Mouse (Mus musculus) embryonic facial prominence, embryonic 14.5 days (tissue): ENCODE measurements around the gene Plrg1. TPM values are rescaled to one million over a fixed set of nuclear protein-coding genes. Genes with fewer than 3 reads are reported as not detected.

Experiments
- ATAC-seq: fragments of 200-750 bp; cut with Nextera tagmentation; 2 replicates; pipeline ENCODE4 v1.8.0; 2017; ENCODE audit warnings: low read depth, moderate number of reproducible peaks, moderate TSS enrichment
- DNase-seq: peaks from one replicate; pipeline ENCODE4 v3.0.0-alpha.2; 2015; ENCODE audit warnings: low spot score
- H3K27ac ChIP-seq: fragments of 300-500 bp; sonication (generic); replicated peaks from 2 replicates; pipeline ENCODE4 v1.5.1; 2014; ENCODE audit warnings: low read depth, mild to moderate bottlenecking, low read length, moderate library complexity
- H3K27me3 ChIP-seq: fragments of 300-500 bp; sonication (generic); replicated peaks from 2 replicates; pipeline ENCODE4 v1.6.1; 2014; ENCODE audit warnings: low read length; ENCODE audit not compliant: control insufficient read depth, insufficient read depth
- H3K36me3 ChIP-seq: fragments of 300-500 bp; sonication (generic); 2 replicates; pipeline ENCODE4 v1.6.1; 2014; ENCODE audit warnings: low read length, mixed read lengths; ENCODE audit not compliant: control insufficient read depth, insufficient read depth
- H3K4me1 ChIP-seq: fragments of 300-500 bp; sonication (generic); 2 replicates; pipeline ENCODE4 v1.6.1; 2014; ENCODE audit warnings: antibody characterized with exemption, low read length; ENCODE audit not compliant: control insufficient read depth, insufficient read depth
- H3K4me2 ChIP-seq: fragments of 300-500 bp; sonication (generic); 2 replicates; pipeline ENCODE4 v1.6.1; 2014; ENCODE audit warnings: low read depth, mild to moderate bottlenecking, low read length, moderate library complexity, mixed read lengths
- H3K4me3 ChIP-seq: fragments of 300-500 bp; sonication (generic); 2 replicates; pipeline ENCODE4 v1.5.1; 2014; ENCODE audit warnings: low read depth, mild to moderate bottlenecking, low read length
- H3K9ac ChIP-seq: fragments of 300-500 bp; sonication (generic); 2 replicates; pipeline ENCODE4 v1.6.1; 2014; ENCODE audit warnings: low read depth, mild to moderate bottlenecking, low read length, moderate library complexity, mixed read lengths
- H3K9me3 ChIP-seq: fragments of 300-500 bp; sonication (generic); 2 replicates; pipeline ENCODE4 v1.6.1; 2016; ENCODE audit warnings: low read length; ENCODE audit not compliant: control insufficient read depth
- WGBS: fragments of 180-500 bp; shearing (Covaris S2); extraction: QIAGEN DNeasy Blood & Tissue Kit; methylation state at CpG from one replicate; pipeline ENCODE4 v1.1.7; 2014; 5-methylcytosine and 5-hydroxymethylcytosine counted together
- polyA plus RNA-seq: library from polyadenylated mRNA; unstranded; fragments of >200 nt; fragmentation: Nextera tagmentation; extraction: Ambion mirVana; gene quantifications from 2 replicates; pipeline ENCODE4 v1.2.1, GENCODE M21; 2014

The Plrg1 gene
- 86.1 and 98.0 TPM in 2 replicates for polyA plus RNA-seq

DNA sequence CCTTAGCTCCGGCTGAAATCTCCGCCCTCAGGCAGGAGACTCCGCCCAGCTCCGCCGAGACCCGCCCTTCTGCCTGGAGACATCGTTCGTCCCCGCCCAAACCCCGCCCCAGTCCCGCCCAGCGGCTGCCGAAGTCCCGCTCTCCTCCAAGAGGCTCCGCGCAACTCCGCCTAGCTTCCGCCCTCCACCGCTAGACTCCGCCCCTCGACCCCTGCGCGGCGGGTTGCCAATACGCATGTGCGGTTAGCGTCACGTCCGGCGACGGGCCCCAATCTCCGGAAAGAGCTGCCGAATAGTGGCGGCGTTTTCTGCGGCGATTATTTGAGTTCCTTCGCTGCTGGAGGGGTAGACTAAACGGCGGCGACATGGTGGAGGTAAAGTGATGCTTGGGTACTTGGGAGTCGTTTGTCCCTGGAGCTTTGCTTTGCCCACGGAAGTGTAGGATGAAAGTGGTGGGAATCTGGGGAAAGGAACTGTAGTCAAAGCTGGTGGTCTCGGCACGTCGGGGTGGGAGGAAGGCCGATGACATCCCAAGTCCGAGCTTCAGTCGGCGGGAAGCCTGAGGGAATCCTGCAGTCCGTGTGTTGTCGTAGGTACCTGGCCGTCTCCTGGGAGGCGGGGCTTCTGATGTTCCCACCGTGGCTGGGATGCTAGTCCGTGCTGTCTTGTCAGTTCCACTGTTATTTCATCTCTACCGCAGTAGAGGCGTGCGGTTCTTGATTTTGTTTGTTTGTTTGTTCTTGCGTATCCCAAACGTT, at the start of gene Plrg1:
Gene Plrg1, plus strand, starts transcription at position 242 of the 758 bp plus-strand sequence.
- WGBS = under 1% methylated on average over 42 of the region's 61 CpGs
- ATAC-seq = peak; percentile 99
- Histone ChIP-seq H3K27ac (peak within 1 kb of the TSS; percentile 65), H3K4me2 (peak within 1 kb of the TSS; percentile 92), H3K9me3 (no peaks in the 10 kb centered on the region), H3K27me3 (no peaks in the 10 kb centered on the region), H3K4me1 (peaks cover 5% of the 10 kb centered on the region), H3K9ac (peak within 1 kb of the TSS; percentile 85), H3K4me3 (peak within 1 kb of the TSS; percentile 76), H3K36me3 (peaks cover 36% of the 10 kb centered on the region)
- peak; percentile 98 for DNase-seq

GRCm38 (mm10) chr3:83007557-83007956, 47.8 kb upstream of the Plrg1 start, which contains the start of gene Fgg:
TSS of gene Fgg (plus strand) at chr3:83007724.
- H3K4me2 ChIP-seq = no peak within 1 kb of the TSS
- no peak within 1 kb of the TSS for H3K9ac ChIP-seq
- no peaks in the 10 kb centered on the region for H3K4me1 ChIP-seq
- H3K27me3 ChIP-seq = no peaks in the 10 kb centered on the region
- no peak within 1 kb of the TSS for H3K4me3 ChIP-seq
- WGBS = 43% methylated on average over 7 of the region's 7 CpGs
- ATAC-seq = no peak
- H3K9me3 ChIP-seq = no peaks in the 10 kb centered on the region
- no peak within 1 kb of the TSS for H3K27ac ChIP-seq
- no peak for DNase-seq
- H3K36me3 ChIP-seq = no peaks in the 10 kb centered on the region

DNA sequence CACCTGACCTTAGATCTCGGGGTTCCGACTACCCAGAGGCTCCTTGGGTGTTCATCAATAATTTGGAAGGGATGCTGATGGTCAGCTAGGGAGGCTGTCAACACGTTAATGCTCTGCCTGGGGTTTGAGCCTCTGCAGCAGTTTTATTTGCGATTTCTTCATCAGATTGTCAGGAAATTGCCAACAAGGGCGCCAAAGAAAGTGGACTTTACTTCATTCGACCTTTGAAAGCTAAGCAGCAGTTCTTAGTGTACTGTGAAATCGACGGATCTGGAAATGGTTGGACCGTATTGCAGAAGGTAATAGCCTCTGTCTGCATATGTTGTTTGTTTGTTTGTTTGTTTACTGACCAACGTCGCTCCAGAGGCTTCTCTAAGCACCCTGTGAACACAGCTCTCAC, 45.0 kb upstream of the Plrg1 start:
- ATAC-seq = no peak

DNA sequence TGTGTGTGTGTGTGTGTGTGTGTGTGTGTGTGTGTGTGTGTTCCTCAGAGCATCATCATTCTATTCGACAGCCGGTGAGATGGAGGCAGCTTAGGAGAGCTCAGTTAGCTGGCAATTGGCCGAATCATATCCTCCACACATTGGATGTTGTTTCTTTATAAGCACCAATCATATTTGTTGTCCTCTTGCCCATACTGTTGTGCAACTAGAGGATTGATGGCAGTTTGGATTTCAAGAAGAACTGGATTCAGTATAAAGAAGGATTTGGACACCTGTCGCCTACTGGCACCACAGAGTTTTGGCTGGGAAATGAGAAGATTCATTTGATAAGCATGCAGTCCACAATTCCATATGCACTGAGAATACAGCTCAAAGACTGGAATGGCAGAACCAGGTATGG, 44.2 kb upstream of the Plrg1 start:
- Histone ChIP-seq H3K4me1 (no peaks in the 10 kb centered on the region), H3K9me3 (no peaks in the 10 kb centered on the region), H3K4me3 (no peak overlapping the region), H3K9ac (no peak overlapping the region), H3K27me3 (no peaks in the 10 kb centered on the region), H3K4me2 (no peak overlapping the region), H3K27ac (no peak overlapping the region), H3K36me3 (no peaks in the 10 kb centered on the region)
- DNase-seq = no peak
- no peak for ATAC-seq
- 91% methylated on average over 4 of the region's 4 CpGs for WGBS

More for the DNA sequence above, 45.0 kb upstream of the Plrg1 start:
- H3K36me3 ChIP-seq = no peaks in the 10 kb centered on the region
- no peak for DNase-seq
- no peaks in the 10 kb centered on the region for H3K4me1 ChIP-seq
- H3K9ac ChIP-seq = no peak overlapping the region
- no peak overlapping the region for H3K4me2 ChIP-seq
- no peak overlapping the region for H3K27ac ChIP-seq
- H3K27me3 ChIP-seq = no peaks in the 10 kb centered on the region
- no peak overlapping the region for H3K4me3 ChIP-seq
- H3K9me3 ChIP-seq = no peaks in the 10 kb centered on the region
- WGBS = 77% methylated on average over 11 of the region's 11 CpGs

GRCm38 (mm10) chr3:83011565-83011964, 43.8 kb upstream of the Plrg1 start:
- DNase-seq (no peak), ATAC-seq (no peak)
- Histone ChIP-seq H3K36me3 (no peaks in the 10 kb centered on the region), H3K27me3 (no peaks in the 10 kb centered on the region), H3K4me1 (no peaks in the 10 kb centered on the region), H3K9ac (no peak overlapping the region), H3K4me3 (no peak overlapping the region), H3K4me2 (no peak overlapping the region), H3K9me3 (no peaks in the 10 kb centered on the region), H3K27ac (no peak overlapping the region)
- WGBS = 53% methylated on average over 4 of the region's 4 CpGs

DNA sequence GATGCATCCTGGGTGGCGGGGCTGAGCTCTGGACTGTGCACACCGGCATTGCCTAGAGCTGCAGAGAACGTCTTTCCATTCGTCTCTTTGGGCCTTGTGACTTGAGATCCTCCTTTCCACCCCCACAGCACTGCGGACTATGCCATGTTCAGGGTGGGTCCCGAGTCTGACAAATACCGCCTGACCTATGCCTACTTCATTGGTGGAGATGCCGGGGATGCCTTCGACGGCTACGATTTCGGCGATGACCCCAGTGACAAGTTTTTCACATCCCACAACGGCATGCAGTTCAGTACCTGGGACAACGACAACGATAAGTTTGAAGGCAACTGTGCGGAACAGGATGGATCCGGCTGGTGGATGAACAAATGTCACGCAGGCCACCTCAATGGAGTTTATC, 42.7 kb upstream of the Plrg1 start:
- ATAC-seq = no peak
- no peak overlapping the region for H3K9ac ChIP-seq
- no peaks in the 10 kb centered on the region for H3K36me3 ChIP-seq
- no peaks in the 10 kb centered on the region for H3K4me1 ChIP-seq
- H3K27me3 ChIP-seq = no peaks in the 10 kb centered on the region
- H3K4me2 ChIP-seq = no peak overlapping the region
- no peak overlapping the region for H3K27ac ChIP-seq
- H3K9me3 ChIP-seq = no peaks in the 10 kb centered on the region
- DNase-seq = no peak
- 92% methylated on average over 19 of the region's 19 CpGs for WGBS
- H3K4me3 ChIP-seq = no peak overlapping the region

DNA sequence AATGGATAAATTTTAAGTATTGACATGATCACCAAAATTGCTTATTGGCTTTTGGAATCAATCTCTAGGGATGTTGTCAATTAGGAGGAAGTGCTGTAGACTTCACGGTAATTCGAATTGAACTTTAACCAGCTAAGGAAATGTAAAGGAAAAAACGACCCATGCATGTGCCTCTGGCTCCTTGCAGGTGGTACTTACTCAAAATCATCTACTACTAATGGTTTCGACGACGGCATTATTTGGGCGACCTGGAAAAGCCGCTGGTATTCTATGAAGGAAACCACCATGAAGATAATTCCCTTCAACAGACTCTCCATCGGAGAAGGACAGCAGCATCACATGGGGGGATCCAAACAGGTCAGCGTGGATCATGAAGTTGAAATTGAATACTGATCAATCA, 41.4 kb upstream of the Plrg1 start:
- Histone ChIP-seq H3K9ac (no peak overlapping the region), H3K27ac (no peak overlapping the region), H3K27me3 (no peaks in the 10 kb centered on the region), H3K4me3 (no peak overlapping the region), H3K9me3 (no peaks in the 10 kb centered on the region), H3K4me1 (no peaks in the 10 kb centered on the region), H3K4me2 (no peak overlapping the region), H3K36me3 (no peaks in the 10 kb centered on the region)
- DNase-seq (no peak), ATAC-seq (no peak)
- WGBS = 81% methylated on average over 10 of the region's 10 CpGs

DNA sequence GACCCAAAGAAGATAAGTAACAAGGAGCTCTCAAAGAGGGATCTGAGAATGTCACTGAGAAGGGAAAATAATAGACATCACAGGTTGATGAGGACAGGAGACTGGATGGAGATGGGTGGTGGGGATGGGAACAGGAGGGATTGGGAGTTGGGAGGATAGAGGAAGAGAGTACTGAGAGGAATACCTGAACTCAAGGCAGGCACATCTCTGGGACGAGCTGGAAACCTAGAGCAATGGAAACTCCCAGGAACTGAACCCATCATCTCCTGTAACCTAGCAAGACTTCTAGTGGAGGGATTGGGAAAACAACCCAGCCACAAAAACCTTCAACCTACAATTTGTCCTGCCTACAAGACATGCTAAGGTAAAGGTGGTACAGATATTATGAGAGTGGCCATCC, 39.1 kb upstream of the Plrg1 start:
- H3K4me1 ChIP-seq = no peaks in the 10 kb centered on the region
- no peaks in the 10 kb centered on the region for H3K9me3 ChIP-seq
- no peak overlapping the region for H3K27ac ChIP-seq
- H3K4me2 ChIP-seq = no peak overlapping the region
- 93% methylated on average over 1 of the region's 1 CpGs for WGBS
- ATAC-seq (no peak), DNase-seq (no peak)
- H3K4me3 ChIP-seq = no peak overlapping the region
- no peak overlapping the region for H3K9ac ChIP-seq
- no peaks in the 10 kb centered on the region for H3K36me3 ChIP-seq
- no peaks in the 10 kb centered on the region for H3K27me3 ChIP-seq

DNA sequence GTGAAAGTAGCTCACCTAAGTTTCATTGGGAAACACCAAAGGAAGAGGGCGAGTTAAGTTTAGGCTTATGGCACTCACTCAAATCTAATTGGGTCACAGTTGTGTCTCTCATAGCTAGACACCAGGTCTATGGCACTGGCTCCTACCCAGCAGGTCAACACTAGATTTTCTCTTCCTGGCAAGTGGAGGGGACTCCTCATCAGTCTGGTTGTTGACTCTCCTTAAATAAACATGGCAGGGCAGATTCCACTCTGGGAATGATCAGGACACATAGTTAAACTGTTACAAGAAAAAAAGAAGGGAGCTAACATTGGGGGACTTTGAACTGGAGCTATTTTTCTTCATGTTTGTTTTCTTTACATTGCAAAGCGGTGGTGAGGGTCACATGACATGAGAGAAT, 34.9 kb upstream of the Plrg1 start:
- 89% methylated on average over 2 of the region's 2 CpGs for WGBS
- Histone ChIP-seq H3K4me1 (no peaks in the 10 kb centered on the region), H3K36me3 (no peaks in the 10 kb centered on the region), H3K27ac (no peak overlapping the region), H3K9ac (no peak overlapping the region), H3K27me3 (no peaks in the 10 kb centered on the region), H3K4me2 (no peak overlapping the region), H3K9me3 (no peaks in the 10 kb centered on the region), H3K4me3 (no peak overlapping the region)
- ATAC-seq (no peak), DNase-seq (no peak)
